Mouse (Mus musculus): ENCODE data around the gene Rufy2.
"Not testable (repeated sequence)": the region's sequence is repeated elsewhere in the genome, so short reads cannot be mapped to it uniquely, and the experiment has no call there.

The Rufy2 gene

DNA sequence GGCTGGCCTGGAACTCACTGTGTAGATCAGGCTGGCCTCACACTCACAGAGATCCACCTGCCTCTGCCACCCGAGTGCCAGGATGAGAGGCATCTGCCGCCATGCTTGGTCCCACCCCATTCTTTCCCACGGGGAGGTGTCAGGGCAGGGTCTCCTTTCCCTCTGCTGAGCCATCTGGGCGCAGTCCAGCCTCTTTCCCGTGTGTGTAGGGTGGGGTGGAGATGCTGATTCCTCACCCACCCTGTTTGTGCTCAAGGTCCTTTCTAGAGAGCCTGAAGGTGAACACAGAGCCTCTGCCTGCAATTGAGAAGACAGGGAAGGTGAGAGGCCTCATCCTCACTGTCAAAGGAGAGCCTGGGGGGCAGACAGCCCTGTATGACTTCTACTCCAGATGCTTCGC lies 74.0 kb downstream of the Rufy2 start:
- not testable (repeated sequence) for DNase-seq

DNA sequence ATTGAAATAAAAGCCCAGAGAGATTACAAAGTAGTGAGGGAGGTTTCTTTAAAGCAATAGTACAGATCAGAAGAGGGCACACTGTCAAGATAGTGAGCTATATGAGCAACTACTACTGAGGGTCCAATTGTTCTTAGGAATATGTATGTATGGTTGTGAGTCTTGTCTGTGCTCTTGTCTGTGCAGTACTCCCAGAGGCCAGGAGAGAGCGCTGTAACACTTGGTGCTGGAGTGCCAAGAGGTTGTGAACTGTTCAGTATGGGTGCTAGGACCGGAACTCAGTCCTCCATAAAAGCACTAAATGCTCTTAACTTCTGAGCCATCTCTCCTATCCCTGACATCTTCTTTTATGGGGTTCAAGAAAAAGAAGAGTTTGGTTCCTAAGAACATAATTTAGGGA lies 74.6 kb downstream of the Rufy2 start:
- DNase-seq: no peak

DNA sequence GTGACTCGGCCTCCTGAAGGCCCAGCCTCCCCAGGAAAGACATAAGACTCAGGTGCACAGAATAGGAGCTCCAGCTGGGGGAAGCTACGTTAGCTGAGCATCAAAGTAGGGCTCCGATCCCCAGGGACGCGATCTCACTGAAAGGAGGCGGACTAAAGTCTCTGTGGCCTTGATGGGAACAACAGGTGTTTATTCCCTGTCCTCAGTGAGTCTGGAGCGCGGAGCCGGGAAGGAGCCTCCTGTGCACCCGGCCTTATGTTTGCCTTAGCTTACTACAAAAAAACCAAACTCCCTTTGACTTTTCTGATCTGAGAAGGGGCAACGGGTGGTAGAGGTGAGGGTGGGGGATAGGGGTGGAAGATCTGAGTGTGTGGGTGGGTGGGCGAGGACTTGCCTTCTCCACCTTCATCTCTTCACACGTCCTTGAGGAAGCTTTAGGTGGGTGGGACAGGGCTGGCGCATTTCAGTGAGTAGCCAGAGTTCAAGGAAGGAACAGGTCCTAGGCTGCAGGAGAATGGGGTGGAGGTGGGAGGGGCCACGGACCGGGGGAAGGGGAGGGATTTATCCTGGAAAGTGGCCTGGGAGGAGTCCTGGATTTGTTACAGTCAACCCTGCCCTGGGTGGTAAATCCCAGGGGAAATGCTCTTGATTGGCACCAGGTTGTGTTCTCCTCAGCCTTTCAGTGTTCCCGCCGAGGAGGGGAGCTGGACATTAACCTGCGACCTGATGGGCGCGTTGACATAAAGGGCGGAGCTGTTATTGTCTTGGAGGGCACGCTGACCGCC lies 77.1 kb downstream of the Rufy2 start:
- DNase-seq: no peak

DNA sequence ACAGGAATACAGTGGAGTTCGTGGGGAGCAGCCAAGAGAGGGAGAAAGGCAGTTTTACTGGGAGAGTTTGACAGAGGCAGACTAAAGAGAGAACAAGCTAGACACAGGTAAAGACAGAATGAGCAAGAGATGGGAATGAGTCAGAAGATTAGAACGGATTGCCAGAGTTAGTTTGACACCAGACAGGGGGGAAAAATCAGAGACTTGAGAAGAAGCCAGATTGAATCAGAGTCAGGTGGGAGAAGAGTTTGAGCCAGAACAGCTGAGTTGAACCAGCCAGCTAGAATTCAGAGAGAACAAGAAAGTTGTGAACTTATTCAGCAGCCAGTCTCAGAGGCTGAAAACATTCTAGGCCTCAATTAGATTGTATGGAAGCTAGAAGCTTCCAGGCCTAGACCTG lies 79.8 kb downstream of the Rufy2 start, which contains the start of gene Pbld1:
Gene Pbld1, plus strand, starts transcription at position 301 of the 400 bp plus-strand sequence.
- no peak for DNase-seq

DNA sequence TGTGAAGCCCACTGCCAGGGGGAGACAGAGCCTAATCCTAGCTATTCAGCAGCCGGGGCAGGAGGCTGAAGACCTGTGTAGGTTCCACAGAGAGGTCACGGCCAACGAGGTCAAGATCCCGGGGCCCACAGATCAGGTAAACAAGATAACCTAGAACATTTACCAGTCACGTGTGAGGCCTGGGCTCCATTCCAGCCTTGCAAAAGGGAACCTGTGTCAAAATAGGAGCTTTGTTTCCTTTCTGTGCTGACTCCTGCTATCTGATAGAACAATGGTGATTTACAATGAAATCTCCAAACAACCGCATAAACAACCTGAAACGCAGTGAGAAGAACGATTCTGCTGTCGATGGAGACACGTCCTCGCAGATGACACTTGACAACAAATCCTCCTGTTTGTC lies 80.4 kb downstream of the Rufy2 start:
- no peak for DNase-seq

DNA sequence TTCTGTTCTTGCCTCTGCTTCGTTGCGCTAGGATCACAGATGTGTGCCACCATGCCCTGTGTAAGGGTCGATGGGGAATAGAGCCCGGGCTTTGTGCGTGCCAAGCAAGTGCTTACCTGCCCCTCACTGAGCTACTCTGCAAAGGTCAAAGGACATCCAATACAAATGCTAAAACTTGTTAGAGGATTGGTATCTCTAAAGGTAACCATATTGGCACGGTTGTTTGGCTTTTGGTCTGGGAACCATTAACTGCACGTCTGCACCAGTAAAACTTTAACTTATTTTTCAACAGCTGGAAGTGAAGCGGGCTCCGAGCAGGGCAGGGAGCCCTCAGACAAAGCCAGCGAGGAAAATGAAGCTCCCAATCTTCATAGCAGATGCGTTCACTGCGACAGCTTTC lies 81.2 kb downstream of the Rufy2 start:
- no peak for DNase-seq

GRCm38 (mm10) chr10:63062696-63063095 lies 82.7 kb downstream of the Rufy2 start:
- no peak for DNase-seq

DNA sequence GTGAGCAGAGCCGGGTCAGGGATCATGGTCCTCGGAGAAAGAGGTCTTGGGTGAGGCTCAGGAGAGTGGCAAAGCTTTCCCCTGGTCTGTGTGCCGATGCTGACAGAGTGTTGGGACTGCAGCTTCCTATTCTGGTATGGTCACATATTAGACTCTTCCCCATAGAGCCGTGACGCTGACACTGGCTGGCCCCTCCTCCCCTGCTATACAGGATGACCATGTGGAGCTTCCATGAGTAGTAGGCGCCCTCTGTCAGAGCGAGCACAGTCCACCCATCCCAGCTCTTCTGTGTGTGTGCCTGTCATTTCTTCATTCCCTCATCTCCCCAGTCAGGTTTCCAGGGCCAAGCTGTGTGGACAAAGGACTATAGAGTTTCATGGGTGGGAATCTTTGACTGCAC lies 83.3 kb downstream of the Rufy2 start:
- DNase-seq: no peak

DNA sequence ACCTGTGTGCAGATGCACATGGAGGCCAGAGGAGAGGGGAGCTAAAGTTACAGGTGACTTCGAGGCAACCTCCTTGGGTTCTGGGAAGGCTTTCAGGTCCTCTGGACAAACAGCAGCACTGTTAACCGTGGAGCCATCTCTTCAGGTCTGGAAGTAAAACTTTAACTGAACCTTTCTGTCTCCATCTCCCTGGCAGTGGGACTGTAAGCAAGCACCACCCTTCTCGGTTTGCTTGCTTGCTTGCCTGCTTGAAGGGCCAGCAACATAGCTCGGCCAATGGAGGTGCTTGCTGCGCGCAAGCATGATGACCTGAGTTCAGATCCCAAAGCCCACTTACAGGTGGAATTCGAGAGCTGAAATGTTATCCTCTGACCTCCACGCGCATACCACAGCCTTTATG lies 84.5 kb downstream of the Rufy2 start:
- DNase-seq: no peak

- DNase-seq: no peak
Observed at GRCm38 (mm10) chr10:63065561-63065960, 85.5 kb downstream of the Rufy2 start.

- DNase-seq: peak; percentile 32 to 44
Observed at GRCm38 (mm10) chr10:63065988-63066387, 86.0 kb downstream of the Rufy2 start.

All from thymus, adult 18-20 months (tissue).